Mouse (Mus musculus) hindbrain, postnatal 0 days (tissue): Measurements from ENCODE around the gene Xpo4. TPM values are rescaled to one million over a fixed set of nuclear protein-coding genes. Genes with fewer than 3 reads are reported as not detected.

ENCODE experiments used
- ATAC-seq: fragments of 200-750 bp; cut with Nextera tagmentation; 2 replicates; pipeline ENCODE4 v1.8.0; 2017; ENCODE audit warnings: mild to moderate bottlenecking, moderate TSS enrichment, moderate library complexity
- DNase-seq: peaks from one replicate; pipeline ENCODE4 v3.0.0-alpha.2; 2015; ENCODE audit warnings: low spot score
- H3K27ac ChIP-seq: fragments of 300-500 bp; sonication (generic); 2 replicates; pipeline ENCODE4 v1.5.1; 2014; ENCODE audit warnings: mild to moderate bottlenecking
- H3K27me3 ChIP-seq: fragments of 300-500 bp; sonication (generic); 2 replicates; pipeline ENCODE4 v1.6.1; 2014; ENCODE audit warnings: low read length, mixed read lengths; ENCODE audit not compliant: insufficient read depth
- H3K36me3 ChIP-seq: fragments of 300-500 bp; sonication (generic); 2 replicates; pipeline ENCODE4 v1.6.1; 2014; ENCODE audit warnings: low read length, mixed read lengths; ENCODE audit not compliant: insufficient read depth
- H3K4me1 ChIP-seq: fragments of 300-500 bp; sonication (generic); 2 replicates; pipeline ENCODE4 v1.6.1; 2014; ENCODE audit warnings: antibody characterized with exemption, low read length, mixed read lengths; ENCODE audit not compliant: insufficient read depth
- H3K4me2 ChIP-seq: fragments of 300-500 bp; sonication (generic); 2 replicates; pipeline ENCODE4 v1.6.1; 2014; ENCODE audit warnings: low read depth, mild to moderate bottlenecking, low read length, moderate library complexity, mixed read lengths
- H3K4me3 ChIP-seq: fragments of 300-500 bp; sonication (generic); 2 replicates; pipeline ENCODE4 v1.5.1; 2014; ENCODE audit warnings: low read length
- H3K9ac ChIP-seq: fragments of 300-500 bp; sonication (generic); replicated peaks from 2 replicates; pipeline ENCODE4 v1.6.1; 2014; ENCODE audit warnings: mild to moderate bottlenecking, low read length, moderate library complexity, mixed read lengths
- H3K9me3 ChIP-seq: fragments of 300-500 bp; sonication (generic); 2 replicates; pipeline ENCODE4 v1.6.1; 2016; ENCODE audit warnings: low read length, mixed read lengths
- CTCF ChIP-seq: IDR thresholded peaks from 2 replicates; pipeline ENCODE4 v1.5.1; 2016; ENCODE audit warnings: antibody characterized with exemption, control low read depth, low read depth
- WGBS: fragments of 180-500 bp; shearing (Covaris S2); extraction: QIAGEN DNeasy Blood & Tissue Kit; methylation state at CpG from one replicate; pipeline ENCODE4 v1.1.7; 2014; 5-methylcytosine and 5-hydroxymethylcytosine counted together
- polyA plus RNA-seq: library from polyadenylated mRNA; unstranded; fragments of >200 nt; fragmentation: Nextera tagmentation; extraction: Ambion mirVana; gene quantifications from 2 replicates; pipeline ENCODE4 v1.2.1, GENCODE M21; 2015
- total RNA-seq: library from RNA; depleted of rRNA; stranded (reverse); fragments of >200 nt; gene quantifications from 2 replicates; pipeline ENCODE4 v1.2.3, GENCODE M21; 2014

Gene Xpo4
- total and polyA plus RNA-seq, 2 experiments from 2014 or later, result 10.1 to 12.4 TPM

- H3K27me3 ChIP-seq, result no peaks in the 10 kb centered on the region
- H3K4me2 ChIP-seq, result no peak overlapping the region
- TF ChIP-seq CTCF, result no peak
- peaks cover 14% of the 10 kb centered on the region; the same call in 1 of the 2 replicates for H3K4me1 ChIP-seq
- 0 out of 2 replicates have a peak, but pooled peaks have one; percentile 2 for ATAC-seq
- peak; percentile 31 for DNase-seq
- H3K36me3 ChIP-seq, result no peaks in the 10 kb centered on the region
- WGBS, result 34% methylated on average over 4 of the region's 4 CpGs
- H3K4me3 ChIP-seq, result no peak overlapping the region
- peak overlapping the region; percentile 82 for H3K27ac ChIP-seq
- H3K9ac ChIP-seq, result no peak overlapping the region
- no peaks in the 10 kb centered on the region for H3K9me3 ChIP-seq
Observed at GRCm38 (mm10) chr14:57706760-57707099, 41.5 kb upstream of the Xpo4 start.

- DNase-seq, result no peak
- Histone ChIP-seq H3K36me3 (no peaks in the 10 kb centered on the region), H3K27ac (no peak overlapping the region), H3K27me3 (no peaks in the 10 kb centered on the region), H3K4me3 (no peak overlapping the region), H3K4me1 (peaks cover 14% of the 10 kb centered on the region; the same call in 1 of the 2 replicates), H3K9ac (no peak overlapping the region), H3K4me2 (no peak overlapping the region), H3K9me3 (no peaks in the 10 kb centered on the region)
- no peak for TF ChIP-seq CTCF
- no peak for ATAC-seq
- 93% methylated on average over 4 of the region's 4 CpGs for WGBS
Observed at GRCm38 (mm10) chr14:57705759-57706158, 40.5 kb upstream of the Xpo4 start.

- no peak for TF ChIP-seq CTCF
- peaks cover 14% of the 10 kb centered on the region; the same call in 1 of the 2 replicates for H3K4me1 ChIP-seq
- 75% methylated on average over 4 of the region's 4 CpGs for WGBS
- H3K27ac ChIP-seq, result no peak overlapping the region
- no peaks in the 10 kb centered on the region for H3K27me3 ChIP-seq
- no peaks in the 10 kb centered on the region for H3K36me3 ChIP-seq
- ATAC-seq (no peak), DNase-seq (no peak)
- H3K4me2 ChIP-seq, result no peak overlapping the region
- no peaks in the 10 kb centered on the region for H3K9me3 ChIP-seq
- no peak overlapping the region for H3K9ac ChIP-seq
- H3K4me3 ChIP-seq, result no peak overlapping the region
Observed at GRCm38 (mm10) chr14:57705075-57705474, 39.8 kb upstream of the Xpo4 start.

GRCm38 (mm10) chr14:57701915-57702477 lies 36.8 kb upstream of the Xpo4 start:
- DNase-seq (peak; percentile 54), ATAC-seq (peak; percentile 68)
- 42% methylated on average over 12 of the region's 12 CpGs for WGBS

GRCm38 (mm10) chr14:57699461-57699970 lies 34.3 kb upstream of the Xpo4 start:
- TF ChIP-seq CTCF, result no peak
- WGBS, result 97% methylated on average over 33 of the region's 33 CpGs
- Histone ChIP-seq H3K27ac (no peak overlapping the region), H3K4me2 (no peak overlapping the region), H3K9ac (no peak overlapping the region), H3K4me1 (no peaks in the 10 kb centered on the region), H3K4me3 (no peak overlapping the region), H3K9me3 (no peaks in the 10 kb centered on the region), H3K27me3 (no peaks in the 10 kb centered on the region), H3K36me3 (peaks cover 4% of the 10 kb centered on the region; the same call in 1 of the 2 replicates)
- no peak for DNase-seq
- ATAC-seq, result no peak

More at GRCm38 (mm10) chr14:57701915-57702477, 36.8 kb upstream of the Xpo4 start:
- no peak for TF ChIP-seq CTCF
- no peak overlapping the region for H3K4me3 ChIP-seq
- 0 out of 2 replicates have a peak, but pooled peaks cover 3% of the 10 kb centered on the region for H3K36me3 ChIP-seq
- no peaks in the 10 kb centered on the region for H3K27me3 ChIP-seq
- H3K4me1 ChIP-seq, result no peaks in the 10 kb centered on the region
- H3K27ac ChIP-seq, result peak overlapping the region; percentile 73
- H3K4me2 ChIP-seq, result no peak overlapping the region
- 0 out of 2 replicates have a peak overlapping the region, but pooled peaks have one; percentile 24 for H3K9ac ChIP-seq
- no peaks in the 10 kb centered on the region for H3K9me3 ChIP-seq

GRCm38 (mm10) chr14:57699016-57699415 lies 33.8 kb upstream of the Xpo4 start:
- TF ChIP-seq CTCF, result no peak
- Histone ChIP-seq H3K9ac (no peak overlapping the region), H3K27me3 (no peaks in the 10 kb centered on the region), H3K4me3 (no peak overlapping the region), H3K9me3 (no peaks in the 10 kb centered on the region), H3K4me2 (no peak overlapping the region), H3K27ac (no peak overlapping the region), H3K36me3 (peaks cover 4% of the 10 kb centered on the region; the same call in 1 of the 2 replicates), H3K4me1 (no peaks in the 10 kb centered on the region)
- ATAC-seq (no peak), DNase-seq (no peak)
- 87% methylated on average over 10 of the region's 10 CpGs for WGBS

- Histone ChIP-seq H3K4me1 (no peaks in the 10 kb centered on the region), H3K27me3 (no peaks in the 10 kb centered on the region), H3K27ac (no peak overlapping the region), H3K4me2 (no peak overlapping the region), H3K9ac (no peak overlapping the region), H3K36me3 (peaks cover 4% of the 10 kb centered on the region; the same call in 1 of the 2 replicates), H3K9me3 (no peaks in the 10 kb centered on the region), H3K4me3 (no peak overlapping the region)
- DNase-seq, result no peak
- WGBS, result 94% methylated on average over 15 of the region's 15 CpGs
- ATAC-seq, result no peak
- no peak for TF ChIP-seq CTCF
Observed at GRCm38 (mm10) chr14:57696066-57696465, 30.8 kb upstream of the Xpo4 start.
